Mouse (Mus musculus) liver, embryonic 16.5 days (tissue): ENCODE results near the gene Rplp2. TPM values are rescaled to one million over a fixed set of nuclear protein-coding genes. Genes with fewer than 3 reads are reported as not detected.

Experiments
- ATAC-seq: fragments of 200-750 bp; cut with Nextera tagmentation; 2 replicates; pipeline ENCODE4 v1.8.0; 2017; ENCODE audit warnings: low read depth, mild to moderate bottlenecking, moderate number of reproducible peaks, moderate library complexity
- H3K27ac ChIP-seq: fragments of 300-500 bp; sonication (generic); 2 replicates; pipeline ENCODE4 v1.5.1; 2014; ENCODE audit warnings: mild to moderate bottlenecking, low read length
- H3K27me3 ChIP-seq: fragments of 300-500 bp; sonication (generic); 2 replicates; pipeline ENCODE4 v1.6.1; 2014; ENCODE audit warnings: low read depth, low read length, mixed read lengths; ENCODE audit not compliant: control insufficient read depth, insufficient read depth
- H3K36me3 ChIP-seq: fragments of 300-500 bp; sonication (generic); 2 replicates; pipeline ENCODE4 v1.6.1; 2014; ENCODE audit warnings: mild to moderate bottlenecking; ENCODE audit not compliant: control insufficient read depth, insufficient read depth
- H3K4me1 ChIP-seq: fragments of 300-500 bp; sonication (generic); 2 replicates; pipeline ENCODE4 v1.6.1; 2014; ENCODE audit warnings: low read depth, low read length, mixed read lengths; ENCODE audit not compliant: control insufficient read depth
- H3K4me2 ChIP-seq: fragments of 300-500 bp; sonication (generic); 2 replicates; pipeline ENCODE4 v1.6.1; 2014; ENCODE audit warnings: low read depth, low read length, mixed read lengths
- H3K4me3 ChIP-seq: fragments of 300-500 bp; sonication (generic); 2 replicates; pipeline ENCODE4 v1.5.1; 2014; ENCODE audit warnings: low read depth, mild to moderate bottlenecking, low read length
- H3K9ac ChIP-seq: fragments of 300-500 bp; sonication (generic); 2 replicates; pipeline ENCODE4 v1.6.1; 2014; ENCODE audit warnings: low read depth, low read length
- H3K9me3 ChIP-seq: fragments of 300-500 bp; sonication (generic); replicated peaks from 2 replicates; pipeline ENCODE4 v1.6.1; 2016; ENCODE audit warnings: low read length; ENCODE audit not compliant: control insufficient read depth
- WGBS: fragments of 180-500 bp; shearing (Covaris S2); extraction: QIAGEN DNeasy Blood & Tissue Kit; methylation state at CpG from one replicate; pipeline ENCODE4 v1.1.7; 2014; ENCODE audit not compliant: insufficient replicate concordance; 5-methylcytosine and 5-hydroxymethylcytosine counted together
- polyA plus RNA-seq: library from polyadenylated mRNA; unstranded; fragments of >200 nt; fragmentation: Nextera tagmentation; extraction: Ambion mirVana; gene quantifications from 2 replicates; pipeline ENCODE4 v1.2.1, GENCODE M21; 2015

Gene Rplp2
- polyA plus RNA-seq, 1 experiment from 2014 or later: 644 TPM

GRCm38 (mm10) chr7:141487141-141487540 is 40.0 kb downstream of the Rplp2 start:
- Histone ChIP-seq H3K27ac (no peak overlapping the region), H3K9ac (no peak overlapping the region), H3K27me3 (peaks cover 13% of the 10 kb centered on the region), H3K4me1 (peaks cover 5% of the 10 kb centered on the region), H3K4me2 (no peak overlapping the region), H3K9me3 (no peaks in the 10 kb centered on the region), H3K4me3 (no peak overlapping the region), H3K36me3 (peaks cover 8% of the 10 kb centered on the region; the same call in 1 of the 2 replicates)
- 81% methylated on average over 7 of the region's 7 CpGs for WGBS
- ATAC-seq: no peak

DNA sequence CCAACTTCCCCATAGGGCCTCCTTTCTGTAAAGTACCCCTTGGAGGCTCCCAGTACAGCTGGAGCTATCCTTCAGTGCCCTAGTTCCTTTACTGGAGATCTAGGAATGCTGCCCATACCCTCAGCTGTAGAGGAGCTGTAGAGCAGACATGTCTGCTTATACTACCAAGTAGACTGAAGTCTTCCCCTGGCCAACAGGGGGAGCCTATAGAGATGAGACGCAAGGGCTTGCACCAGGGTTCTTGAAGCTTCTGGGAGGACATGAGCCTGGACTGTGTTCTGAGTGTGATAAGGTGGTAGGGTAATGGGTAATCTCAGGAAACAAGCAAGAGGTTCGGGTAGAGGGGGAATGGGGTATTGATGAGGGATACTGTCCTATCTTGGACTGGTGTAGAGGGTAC is 44.0 kb downstream of the Rplp2 start:
- Histone ChIP-seq H3K9me3 (no peaks in the 10 kb centered on the region), H3K27me3 (no peaks in the 10 kb centered on the region), H3K9ac (no peak overlapping the region), H3K4me2 (no peak overlapping the region), H3K4me3 (no peak overlapping the region), H3K4me1 (no peaks in the 10 kb centered on the region; the same call in 1 of the 2 replicates), H3K36me3 (peaks cover 6% of the 10 kb centered on the region), H3K27ac (no peak overlapping the region)
- peak; percentile 62 for ATAC-seq
- WGBS: 37% methylated on average over 2 of the region's 2 CpGs

GRCm38 (mm10) chr7:141492738-141493137 is 45.6 kb downstream of the Rplp2 start:
- H3K9ac ChIP-seq: no peak overlapping the region
- no peaks in the 10 kb centered on the region; the same call in 1 of the 2 replicates for H3K4me1 ChIP-seq
- ATAC-seq: no peak
- H3K9me3 ChIP-seq: no peaks in the 10 kb centered on the region
- H3K27me3 ChIP-seq: no peaks in the 10 kb centered on the region
- H3K36me3 ChIP-seq: peaks cover 2% of the 10 kb centered on the region; the same call in 1 of the 2 replicates
- no peak overlapping the region for H3K4me3 ChIP-seq
- 78% methylated on average over 5 of the region's 5 CpGs for WGBS
- no peak overlapping the region for H3K27ac ChIP-seq
- H3K4me2 ChIP-seq: no peak overlapping the region

- ATAC-seq: no peak
- Histone ChIP-seq H3K4me1 (no peaks in the 10 kb centered on the region; the same call in 1 of the 2 replicates), H3K36me3 (peaks cover 2% of the 10 kb centered on the region; the same call in 1 of the 2 replicates)
Observed at GRCm38 (mm10) chr7:141493729-141494128, 46.6 kb downstream of the Rplp2 start.

DNA sequence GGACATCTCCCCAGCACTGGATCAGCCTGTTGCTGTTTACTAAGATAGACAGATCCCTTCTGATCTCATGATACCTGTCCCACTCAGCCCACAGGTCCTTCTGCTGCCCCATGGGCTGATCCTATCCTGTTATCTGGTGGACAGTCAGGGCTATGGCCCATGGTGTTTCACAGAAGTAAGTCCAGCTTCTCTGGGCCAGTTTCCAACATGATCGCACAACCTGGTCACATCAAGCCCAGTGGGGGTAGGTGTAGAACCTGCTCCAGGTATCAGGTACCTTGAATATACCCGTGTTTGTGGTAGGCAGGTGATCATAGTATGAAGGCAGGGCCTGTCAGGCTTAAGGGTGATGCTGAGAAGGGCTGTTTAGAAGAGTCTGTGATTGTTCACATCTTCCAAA is 48.2 kb downstream of the Rplp2 start:
- 72% methylated on average over 2 of the region's 2 CpGs for WGBS
- H3K36me3 ChIP-seq: peaks cover 2% of the 10 kb centered on the region; the same call in 1 of the 2 replicates
- ATAC-seq: no peak

More at GRCm38 (mm10) chr7:141493729-141494128, 46.6 kb downstream of the Rplp2 start:
- Histone ChIP-seq H3K9me3 (no peaks in the 10 kb centered on the region), H3K4me3 (no peak overlapping the region), H3K27ac (no peak overlapping the region), H3K4me2 (no peak overlapping the region), H3K27me3 (no peaks in the 10 kb centered on the region), H3K9ac (no peak overlapping the region)
- 78% methylated on average over 1 of the region's 1 CpGs for WGBS

GRCm38 (mm10) chr7:141495940-141496339 is 48.8 kb downstream of the Rplp2 start:
- H3K27me3 ChIP-seq: no peaks in the 10 kb centered on the region
- no peaks in the 10 kb centered on the region; the same call in 1 of the 2 replicates for H3K4me1 ChIP-seq
- H3K27ac ChIP-seq: no peak overlapping the region
- WGBS: 76% methylated on average over 4 of the region's 4 CpGs
- no peak overlapping the region for H3K4me3 ChIP-seq
- H3K4me2 ChIP-seq: no peak overlapping the region
- no peak overlapping the region for H3K9ac ChIP-seq
- no peak for ATAC-seq
- H3K36me3 ChIP-seq: no peaks in the 10 kb centered on the region; the same call in 1 of the 2 replicates
- no peaks in the 10 kb centered on the region for H3K9me3 ChIP-seq

More for the DNA sequence above, 48.2 kb downstream of the Rplp2 start:
- Histone ChIP-seq H3K27ac (no peak overlapping the region), H3K9me3 (no peaks in the 10 kb centered on the region), H3K4me3 (no peak overlapping the region), H3K4me1 (no peaks in the 10 kb centered on the region; the same call in 1 of the 2 replicates), H3K27me3 (no peaks in the 10 kb centered on the region), H3K4me2 (no peak overlapping the region), H3K9ac (no peak overlapping the region)

GRCm38 (mm10) chr7:141497600-141497999 is 50.4 kb downstream of the Rplp2 start:
- Histone ChIP-seq H3K27ac (no peak overlapping the region), H3K9me3 (no peaks in the 10 kb centered on the region), H3K9ac (no peak overlapping the region), H3K36me3 (no peaks in the 10 kb centered on the region; the same call in 1 of the 2 replicates), H3K4me2 (no peak overlapping the region), H3K27me3 (no peaks in the 10 kb centered on the region), H3K4me3 (no peak overlapping the region), H3K4me1 (peaks cover 6% of the 10 kb centered on the region)
- ATAC-seq: no peak
- WGBS: 80% methylated on average over 3 of the region's 3 CpGs

Other genes with a start within 250 kb of the Rplp2 start
- 0.80 and 0.84 TPM in 2 replicates for gene Lmntd2, start 233.3 kb upstream of the Rplp2 start, polyA plus RNA-seq
- gene Rassf7, start 231.5 kb upstream of the Rplp2 start, polyA plus RNA-seq: 23.9 and 26.4 TPM in 2 replicates
- gene Phrf1, start 218.6 kb upstream of the Rplp2 start, polyA plus RNA-seq: 23.8 and 28.5 TPM in 2 replicates
- 7.7 and 8.2 TPM in 2 replicates for gene Irf7, start 180.9 kb upstream of the Rplp2 start, polyA plus RNA-seq
- gene Cdhr5, start 170.6 kb upstream of the Rplp2 start, polyA plus RNA-seq: 0.42 and 1.6 TPM in 2 replicates
- 1.4 TPM in 1 of 2 replicates, not detected in the other for gene Sct, start 168.2 kb upstream of the Rplp2 start, polyA plus RNA-seq
- gene Drd4, start 155.4 kb upstream of the Rplp2 start, polyA plus RNA-seq: not detected in 2 replicates
- gene Deaf1, start 119.7 kb upstream of the Rplp2 start, polyA plus RNA-seq: 11.6 and 13.6 TPM in 2 replicates
- gene Tmem80, start 119.6 kb upstream of the Rplp2 start, polyA plus RNA-seq: 13.9 and 16.7 TPM in 2 replicates
- gene Eps8l2, start 108.5 kb upstream of the Rplp2 start, polyA plus RNA-seq: 26.0 and 34.0 TPM in 2 replicates
- 373 and 397 TPM in 2 replicates for gene Taldo1, start 55.2 kb upstream of the Rplp2 start, polyA plus RNA-seq
- gene Gatd1, start 33.2 kb upstream of the Rplp2 start, polyA plus RNA-seq: 13.5 and 14.3 TPM in 2 replicates
- not detected in 2 replicates for gene Cend1, start 17.9 kb upstream of the Rplp2 start, polyA plus RNA-seq
- gene Slc25a22, start 9.5 kb upstream of the Rplp2 start, polyA plus RNA-seq: 18.7 and 20.7 TPM in 2 replicates
- 8.8 and 9.7 TPM in 2 replicates for gene Pidd1, start 3.3 kb upstream of the Rplp2 start, polyA plus RNA-seq
- gene Pnpla2, start 7.8 kb downstream of the Rplp2 start, polyA plus RNA-seq: 14.9 and 15.5 TPM in 2 replicates
- gene Cracr2b, start 13.7 kb downstream of the Rplp2 start, polyA plus RNA-seq: 3.7 and 4.8 TPM in 2 replicates
- gene Cd151, start 20.0 kb downstream of the Rplp2 start, polyA plus RNA-seq: 5.3 and 6.9 TPM in 2 replicates
- gene Polr2l, start 27.8 kb downstream of the Rplp2 start, polyA plus RNA-seq: 36.4 and 39.2 TPM in 2 replicates
- 46.1 and 47.2 TPM in 2 replicates for gene Tspan4, start 27.9 kb downstream of the Rplp2 start, polyA plus RNA-seq
- 25.3 and 26.6 TPM in 2 replicates for gene Chid1, start 92.5 kb downstream of the Rplp2 start, polyA plus RNA-seq
- 66.7 and 70.7 TPM in 2 replicates for gene Ap2a2, start 114.8 kb downstream of the Rplp2 start, polyA plus RNA-seq
- 2.8 and 3.1 TPM in 2 replicates for gene Muc6, start 207.9 kb downstream of the Rplp2 start, polyA plus RNA-seq
- 0.24 TPM in 1 of 2 replicates, not detected in the other for gene Muc2, start 243.0 kb downstream of the Rplp2 start, polyA plus RNA-seq